Mouse (Mus musculus) liver, embryonic 14.5 days (tissue): Measurements from ENCODE around the gene Rapgef6. TPM values are rescaled to one million over a fixed set of nuclear protein-coding genes. Genes with fewer than 3 reads are reported as not detected.
A peak's percentile ranks its signal among the peaks of the same experiment; 100 is the strongest.

ENCODE experiments used
- ATAC-seq: fragments of 200-750 bp; cut with Nextera tagmentation; 2 replicates; pipeline ENCODE4 v1.8.0; 2017; ENCODE audit warnings: moderate number of reproducible peaks, mild to moderate bottlenecking, moderate library complexity; ENCODE audit not compliant: insufficient read depth
- DNase-seq, 3 experiments: peaks; one replicate each; pipeline ENCODE4 v3.0.0-alpha.2; 2012 to 2013; ENCODE audit warnings: low read depth in 3 of 3, low spot score in 3 of 3
- H3K27ac ChIP-seq: fragments of 300-500 bp; sonication (generic); 2 replicates; pipeline ENCODE4 v1.5.1; 2014; ENCODE audit warnings: moderate library complexity, mild to moderate bottlenecking, control low read depth, inconsistent platforms
- H3K27me3 ChIP-seq: fragments of 300-500 bp; sonication (generic); 2 replicates; pipeline ENCODE4 v1.6.1; 2014; ENCODE audit warnings: mild to moderate bottlenecking, low read length, moderate library complexity; ENCODE audit not compliant: control insufficient read depth, insufficient read depth
- H3K36me3 ChIP-seq: fragments of 300-500 bp; sonication (generic); replicated peaks from 2 replicates; pipeline ENCODE4 v1.6.1; 2014; ENCODE audit warnings: low read depth; ENCODE audit not compliant: control insufficient read depth, insufficient read depth
- H3K4me1 ChIP-seq, 2 experiments: fragments of 200-500 bp in 1 of 2; fragments of 300-500 bp in 1 of 2; sonication (generic) in 1 of 2; replicated peaks; 2 replicates each; pipeline ENCODE4 v1.6.1; 2012 to 2014; ENCODE audit warnings: antibody characterized with exemption in 1 of 2, inconsistent platforms in 1 of 2, low read length in 1 of 2; ENCODE audit not compliant: control insufficient read depth in 2 of 2, insufficient read depth in 2 of 2
- H3K4me2 ChIP-seq: fragments of 300-500 bp; sonication (generic); 2 replicates; pipeline ENCODE4 v1.6.1; 2014; ENCODE audit warnings: low read depth, mild to moderate bottlenecking, control low read depth, moderate library complexity
- H3K4me3 ChIP-seq, 2 experiments: fragments of 200-500 bp in 1 of 2; fragments of 300-500 bp in 1 of 2; sonication (generic) in 1 of 2; 2 replicates each; pipeline ENCODE4 v1.5.1; 2012 to 2014; ENCODE audit warnings: low read depth in 2 of 2, low read length in 2 of 2, mild to moderate bottlenecking in 2 of 2, control low read depth in 1 of 2, inconsistent platforms in 1 of 2, moderate library complexity in 1 of 2; ENCODE audit not compliant: insufficient read depth in 1 of 2
- H3K9ac ChIP-seq: fragments of 300-500 bp; sonication (generic); replicated peaks from 2 replicates; pipeline ENCODE4 v1.6.1; 2014; ENCODE audit warnings: mild to moderate bottlenecking, control low read depth, moderate library complexity
- H3K9me3 ChIP-seq: fragments of 300-500 bp; sonication (generic); 2 replicates; pipeline ENCODE4 v1.6.1; 2016; ENCODE audit warnings: low read length, mixed read lengths; ENCODE audit not compliant: control insufficient read depth
- CTCF ChIP-seq: IDR thresholded peaks from 2 replicates; pipeline ENCODE4 v1.5.1; 2016; ENCODE audit warnings: antibody characterized with exemption, low read depth, control low read depth
- EP300 ChIP-seq: IDR thresholded peaks from 2 replicates; pipeline ENCODE4 v1.6.1; 2016; ENCODE audit warnings: antibody characterized with exemption, low read depth
- WGBS: fragments of 180-500 bp; shearing (Covaris S2); extraction: QIAGEN DNeasy Blood & Tissue Kit; methylation state at CpG from one replicate; pipeline ENCODE4 v1.1.7; 2014; ENCODE audit not compliant: insufficient replicate concordance; 5-methylcytosine and 5-hydroxymethylcytosine counted together
- polyA plus RNA-seq, 2 experiments: library from polyadenylated mRNA; depleted of rRNA in 1 of 2; stranded (reverse) in 1 of 2; unstranded in 1 of 2; fragments of >200 nt; fragmentation: Nextera tagmentation in 1 of 2; extraction: Ambion mirVana in 1 of 2; gene quantifications; 2 replicates each; pipeline versions ENCODE4 v1.2.1 to v1.2.3; 2012 to 2014

Rapgef6 gene
- polyA plus RNA-seq, 2 experiments, result 6.9 to 15.7 TPM

DNA sequence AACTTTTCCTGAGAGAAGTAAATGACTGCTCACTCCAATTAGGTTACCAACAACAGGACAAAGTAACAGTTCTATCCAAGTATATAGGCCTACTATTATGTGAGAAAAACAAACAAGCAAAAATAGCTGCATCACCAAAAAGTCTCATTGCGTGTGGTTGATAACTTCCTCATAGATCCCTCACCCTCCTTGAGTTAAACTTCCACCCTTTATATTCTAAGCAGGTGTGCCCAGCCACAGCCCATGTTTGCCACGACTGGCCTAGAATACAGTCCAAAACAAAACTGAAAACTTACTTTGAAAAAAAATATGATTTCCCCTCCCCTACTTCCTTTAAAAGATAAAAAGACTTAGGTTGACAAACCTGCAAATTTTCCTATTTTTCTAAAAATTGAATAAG, 5.4 kb downstream of the Rapgef6 start:
- Histone ChIP-seq H3K4me3 (no peak overlapping the region), H3K9me3 (no peaks in the 10 kb centered on the region), H3K4me1 (peaks cover 7 to 14% of the 10 kb centered on the region in 2 experiments), H3K36me3 (no peaks in the 10 kb centered on the region), H3K9ac (no peak overlapping the region), H3K27ac (no peak overlapping the region), H3K4me2 (no peak overlapping the region), H3K27me3 (no peaks in the 10 kb centered on the region)
- WGBS, result 26% methylated on average over 2 of the region's 2 CpGs
- TF ChIP-seq EP300 (no peak), CTCF (no peak)
- no peak for ATAC-seq
- DNase-seq, result no peak

DNA sequence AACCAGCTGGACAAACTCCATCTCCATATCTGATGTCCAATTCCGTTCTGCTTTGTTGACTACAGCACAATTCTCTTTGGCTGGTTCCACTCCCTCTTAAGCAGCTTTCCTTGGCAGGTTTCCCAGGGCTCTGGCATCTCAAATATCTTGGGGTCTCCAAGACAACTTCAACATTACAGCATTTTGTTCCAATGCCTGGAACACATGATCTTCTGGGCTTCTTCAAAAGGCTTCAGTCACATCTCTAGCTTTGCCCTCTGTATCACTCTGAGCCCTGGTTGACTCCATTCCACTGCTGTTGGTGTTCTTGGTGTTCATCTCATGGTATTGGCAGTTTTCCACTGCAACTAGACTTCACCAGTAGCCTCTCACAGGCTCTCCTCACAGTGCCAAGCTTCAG, 7.7 kb downstream of the Rapgef6 start:
- Histone ChIP-seq H3K27ac (no peak overlapping the region), H3K4me1 (peaks cover 2 to 12% of the 10 kb centered on the region in 2 experiments)

DNA sequence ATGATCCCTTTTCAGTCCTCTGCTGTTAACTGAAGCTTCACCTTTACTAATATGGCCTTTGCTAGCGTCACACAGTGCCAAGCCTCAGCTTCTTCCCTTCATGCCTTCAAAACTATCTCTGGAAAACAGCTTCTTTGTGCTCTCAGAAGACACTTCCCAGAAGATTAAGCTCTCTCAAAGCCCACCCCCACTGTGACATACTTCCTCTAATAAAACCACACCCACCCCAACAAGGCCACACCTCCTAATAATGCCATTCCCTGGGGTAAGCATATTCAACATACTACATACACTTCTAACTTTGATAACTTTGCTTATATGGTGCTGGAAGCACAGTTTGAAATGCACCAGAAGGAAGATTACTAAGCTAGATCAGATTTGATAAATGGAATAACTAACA, 8.3 kb downstream of the Rapgef6 start:
- Histone ChIP-seq H3K9me3 (no peaks in the 10 kb centered on the region), H3K36me3 (no peaks in the 10 kb centered on the region), H3K9ac (no peak overlapping the region), H3K27ac (no peak overlapping the region), H3K4me1 (peaks cover 5 to 16% of the 10 kb centered on the region in 2 experiments), H3K4me2 (no peak overlapping the region), H3K27me3 (no peaks in the 10 kb centered on the region), H3K4me3 (no peak overlapping the region)
- ATAC-seq, result no peak
- 68% methylated on average over 1 of the region's 1 CpGs for WGBS
- no peak for DNase-seq
- TF ChIP-seq CTCF, result no peak
- no peak for TF ChIP-seq EP300

More for the DNA sequence above, 7.7 kb downstream of the Rapgef6 start:
- Histone ChIP-seq H3K36me3 (no peaks in the 10 kb centered on the region), H3K9me3 (no peaks in the 10 kb centered on the region), H3K4me2 (no peak overlapping the region), H3K9ac (no peak overlapping the region), H3K27me3 (no peaks in the 10 kb centered on the region), H3K4me3 (no peak overlapping the region)
- WGBS, result 77% methylated on average over 1 of the region's 1 CpGs
- ATAC-seq (no peak), DNase-seq (no peak)
- TF ChIP-seq CTCF (no peak), EP300 (no peak)

DNA sequence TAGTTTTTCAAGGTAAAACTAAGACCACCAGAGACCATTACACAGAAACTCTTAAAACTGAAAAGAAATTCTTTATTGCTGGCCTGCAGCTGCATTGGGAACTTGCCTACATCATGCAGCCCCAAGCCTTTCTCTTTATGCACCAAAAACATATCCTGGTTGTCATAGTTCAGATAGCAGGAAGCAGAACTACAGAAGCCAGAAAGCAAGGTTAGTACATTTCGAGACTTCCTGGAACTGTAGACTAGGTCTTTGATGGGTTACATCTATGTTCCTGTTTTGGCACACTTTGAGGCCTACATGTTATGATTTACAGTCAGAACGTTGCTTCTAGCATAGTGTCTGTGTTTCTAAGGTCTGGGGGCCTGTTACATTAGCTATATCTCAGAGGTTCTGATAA, 11.2 kb downstream of the Rapgef6 start:
- Histone ChIP-seq H3K4me2 (no peak overlapping the region), H3K27me3 (no peaks in the 10 kb centered on the region), H3K4me1 (peaks cover 5 to 19% of the 10 kb centered on the region in 2 experiments), H3K36me3 (no peaks in the 10 kb centered on the region), H3K4me3 (no peak overlapping the region), H3K9ac (no peak overlapping the region), H3K27ac (no peak overlapping the region), H3K9me3 (no peaks in the 10 kb centered on the region)
- WGBS, result 24% methylated on average over 2 of the region's 2 CpGs
- ATAC-seq (no peak), DNase-seq (no peak)
- TF ChIP-seq CTCF (no peak), EP300 (no peak)

DNA sequence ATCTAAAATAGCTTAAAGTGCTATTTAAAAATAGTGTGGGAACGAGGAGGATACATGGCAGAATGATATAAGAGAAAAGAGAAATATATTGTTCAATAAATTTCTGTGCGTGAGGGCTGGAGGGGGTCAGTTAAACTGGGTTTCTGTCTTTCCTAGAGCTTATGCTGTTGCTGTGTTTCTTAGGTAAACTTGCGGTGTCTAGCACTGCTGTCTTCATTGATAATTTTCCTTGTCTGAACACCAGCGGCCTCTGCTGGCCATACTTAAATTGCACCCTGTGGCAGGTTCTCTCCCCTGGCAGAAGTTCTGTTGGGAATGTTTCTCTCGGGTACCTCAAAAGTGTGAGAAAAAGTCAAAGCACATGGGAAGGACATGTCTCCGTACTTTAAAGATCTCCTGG, 12.2 kb downstream of the Rapgef6 start:
- ATAC-seq (peak; percentile 68), DNase-seq (peak; percentile 51 to 60 (median 55))
- Histone ChIP-seq H3K4me2 (no peak overlapping the region), H3K4me3 (no peak overlapping the region), H3K36me3 (no peaks in the 10 kb centered on the region), H3K9ac (no peak overlapping the region), H3K9me3 (no peaks in the 10 kb centered on the region), H3K4me1 (peaks cover 7 to 23% of the 10 kb centered on the region in 2 experiments), H3K27ac (no peak overlapping the region), H3K27me3 (no peaks in the 10 kb centered on the region)
- WGBS, result 25% methylated on average over 6 of the region's 6 CpGs
- TF ChIP-seq CTCF, result peak; percentile 92
- no peak for TF ChIP-seq EP300
